Mouse (Mus musculus): ENCODE data around the gene 2200002D01Rik.
A peak's percentile ranks its signal among the peaks of the same experiment; 100 is the strongest.
"Not testable (repeated sequence)": the region's sequence is repeated elsewhere in the genome, so short reads cannot be mapped to it uniquely, and the experiment has no call there.

The 2200002D01Rik gene

GRCm38 (mm10) chr7:29236593-29236992 lies 11.7 kb downstream of the 2200002D01Rik start:
- DNase-seq = no peak

- DNase-seq = no peak
Observed at GRCm38 (mm10) chr7:29234661-29235060, 13.6 kb downstream of the 2200002D01Rik start.

- DNase-seq = no peak
Observed at GRCm38 (mm10) chr7:29233745-29234144, 14.5 kb downstream of the 2200002D01Rik start.

DNA sequence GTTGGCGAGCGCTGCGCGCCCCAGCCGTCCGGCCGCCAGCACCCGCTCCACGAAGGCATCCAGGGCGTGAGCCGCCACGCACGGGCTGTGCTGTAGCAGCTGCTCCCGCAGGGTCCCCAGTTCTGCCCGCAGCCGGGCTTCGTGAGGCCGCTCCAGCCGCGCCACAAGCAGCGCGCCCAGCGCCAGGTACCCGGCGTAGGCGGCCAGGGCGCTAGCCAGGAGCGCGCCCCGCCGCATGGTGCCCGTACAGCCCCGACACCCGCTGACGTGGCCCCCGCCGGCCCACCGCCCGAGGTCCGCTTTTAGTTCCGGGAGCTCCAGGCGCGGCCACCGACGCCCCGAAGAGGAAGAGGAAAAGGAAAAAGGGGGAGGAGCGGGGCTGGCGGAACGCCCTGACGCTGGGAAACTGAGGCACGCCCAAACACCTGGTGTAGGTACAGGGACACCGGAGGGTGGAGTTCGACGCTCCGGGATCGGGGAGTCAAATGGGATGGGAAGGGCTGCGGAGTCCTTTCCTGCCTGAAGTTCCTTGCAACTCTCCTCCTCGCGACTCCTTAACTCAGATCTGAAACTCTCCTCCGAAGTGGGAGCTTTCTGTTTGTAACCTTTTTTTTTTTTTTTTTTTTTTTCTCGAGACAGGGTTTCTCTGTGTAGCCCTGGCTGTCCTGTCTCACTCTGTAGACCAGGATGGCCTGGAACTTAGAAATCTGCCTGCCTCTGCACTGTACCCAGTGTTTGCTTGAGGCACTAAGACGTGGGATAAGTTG lies 15.8 kb downstream of the 2200002D01Rik start, which contains the start of gene Kcnk6:
Gene Kcnk6, minus strand, starts transcription at position 269 of the 767 bp plus-strand sequence.
- DNase-seq = peak; percentile 72

- DNase-seq = no peak
Observed at GRCm38 (mm10) chr7:29231517-29231916, 16.7 kb downstream of the 2200002D01Rik start.

GRCm38 (mm10) chr7:29230560-29230959 lies 17.7 kb downstream of the 2200002D01Rik start:
- no peak for DNase-seq

DNA sequence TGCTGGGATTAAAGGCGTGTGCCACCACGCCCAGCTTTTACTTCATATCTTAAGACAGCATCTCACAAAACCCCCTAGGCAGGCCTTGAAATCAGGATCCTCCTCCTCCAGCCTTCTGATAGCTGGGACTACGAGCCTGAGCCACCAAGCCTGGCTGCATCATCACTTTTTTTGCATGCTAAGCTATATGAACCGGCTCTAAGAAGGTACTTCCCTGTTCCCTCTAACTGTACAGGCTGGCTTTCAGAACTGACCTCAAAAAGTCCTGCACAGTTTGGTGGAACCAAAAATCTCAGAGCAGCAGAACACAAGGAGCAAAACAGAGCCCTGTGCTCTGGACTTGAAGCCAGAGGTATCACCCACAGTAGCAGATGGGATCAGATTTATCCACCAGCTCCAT lies 20.1 kb downstream of the 2200002D01Rik start:
- DNase-seq = no peak

- no peak for DNase-seq
Observed at GRCm38 (mm10) chr7:29225520-29225919, 22.7 kb downstream of the 2200002D01Rik start.

DNA sequence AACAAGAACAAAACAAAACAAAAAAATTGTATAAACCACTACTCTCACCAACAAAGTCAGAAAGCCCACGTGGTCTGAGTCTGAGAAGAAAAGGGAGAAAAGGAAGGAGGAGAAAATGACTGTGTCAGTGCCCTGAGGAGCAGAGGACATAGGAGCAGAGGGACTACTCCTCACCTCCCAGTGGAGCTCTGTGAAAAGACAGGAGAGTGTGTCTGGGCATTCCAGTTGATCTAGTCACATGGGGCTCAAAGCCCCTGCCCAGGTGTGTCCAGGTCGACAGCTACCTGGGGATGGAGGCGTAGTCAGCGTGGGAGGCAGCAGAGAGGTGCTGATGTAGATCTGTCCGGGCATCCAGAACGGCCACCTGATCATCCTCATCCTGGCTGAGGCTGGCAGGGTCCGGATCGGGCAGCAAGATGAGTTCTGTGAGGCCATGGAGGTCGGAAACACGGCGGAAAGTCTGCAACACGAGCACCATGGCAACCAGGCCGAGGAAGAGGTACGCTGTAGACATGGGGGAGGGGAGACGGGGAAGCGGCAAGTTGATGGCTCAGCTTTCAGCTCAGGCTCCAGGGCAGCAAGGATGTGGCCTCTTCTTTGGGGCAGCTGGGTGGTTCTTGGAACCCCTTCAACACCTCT lies 23.4 kb downstream of the 2200002D01Rik start:
- no peak for DNase-seq

DNA sequence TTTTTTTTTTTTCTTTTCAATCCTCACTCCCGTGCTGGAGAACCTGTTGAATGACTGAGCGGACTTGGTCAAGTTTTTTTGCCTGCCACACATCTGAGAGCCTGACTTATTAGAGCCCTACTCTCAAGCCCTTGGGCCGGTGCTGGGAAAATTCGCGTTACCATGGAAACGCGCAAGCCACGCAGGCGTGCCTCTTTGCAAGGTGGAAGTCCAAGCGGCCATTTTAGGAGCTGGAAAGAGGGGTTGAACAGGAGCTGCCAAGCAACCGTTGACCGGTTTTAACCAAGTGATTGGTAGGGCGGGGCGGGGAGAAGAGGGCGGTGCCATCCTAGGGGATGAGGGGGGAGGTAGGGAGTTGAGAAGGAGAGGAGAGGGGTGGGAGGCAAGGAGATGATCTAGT lies 33.4 kb downstream of the 2200002D01Rik start:
- DNase-seq = no peak

GRCm38 (mm10) chr7:29214236-29214635 lies 34.0 kb downstream of the 2200002D01Rik start:
- DNase-seq = no peak

DNA sequence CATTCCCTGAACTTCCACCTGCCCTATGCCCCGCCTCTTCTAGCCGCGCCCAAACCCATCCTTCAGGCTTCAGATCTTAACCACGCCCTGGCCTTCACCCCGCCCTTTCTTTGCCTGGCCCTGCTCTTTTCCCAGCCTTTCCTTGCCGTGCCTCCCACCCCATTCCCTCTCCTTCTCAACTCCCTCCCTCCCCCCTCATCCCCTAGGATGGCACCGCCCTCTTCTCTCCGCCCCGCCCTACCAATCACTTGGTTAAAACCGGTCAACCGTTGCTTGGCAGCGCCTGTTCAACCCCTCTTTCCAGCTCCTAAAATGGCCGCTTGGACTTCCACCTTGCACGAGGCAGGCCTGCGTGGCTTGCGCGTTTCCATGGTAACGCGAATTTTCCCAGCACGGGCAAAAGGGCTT lies 34.6 kb downstream of the 2200002D01Rik start, which contains the start of gene Catsperg1:
Gene Catsperg1, minus strand, starts transcription at position 361 of the 408 bp plus-strand sequence.
- DNase-seq = peak; percentile 30

GRCm38 (mm10) chr7:29212775-29213560 lies 35.3 kb downstream of the 2200002D01Rik start:
- DNase-seq = not testable (repeated sequence)

DNA sequence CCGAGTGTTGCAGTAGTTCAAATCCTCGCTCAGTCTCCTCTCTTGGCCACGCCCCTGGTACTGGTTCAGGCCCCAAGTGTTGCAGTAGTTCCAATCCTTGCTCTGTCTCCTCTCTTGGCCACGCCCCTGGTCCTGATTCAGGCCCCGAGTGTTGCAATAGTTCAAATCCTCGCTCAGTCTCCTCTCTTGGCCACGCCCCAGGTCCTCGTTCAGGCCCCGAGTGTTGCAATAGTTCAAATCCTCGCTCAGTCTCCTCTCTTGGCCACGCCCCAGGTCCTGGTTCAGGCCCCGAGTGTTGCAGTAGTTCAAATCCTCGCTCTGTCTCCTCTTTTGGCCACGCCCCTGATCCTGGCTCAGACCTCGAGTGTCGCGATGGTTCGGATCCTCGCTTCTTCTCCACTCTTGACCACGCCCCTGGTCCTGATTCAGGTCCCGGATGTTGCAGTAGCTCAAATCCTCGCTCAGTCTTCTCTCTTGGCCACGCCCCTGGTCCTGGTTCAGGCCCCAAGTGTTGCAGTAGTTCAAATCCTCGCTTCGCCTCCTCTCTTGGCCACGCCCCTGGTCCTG lies 36.0 kb downstream of the 2200002D01Rik start:
- DNase-seq = peak; percentile 29

- peak; percentile 89 for DNase-seq
Observed at GRCm38 (mm10) chr7:29211415-29212198, 36.7 kb downstream of the 2200002D01Rik start.

GRCm38 (mm10) chr7:29211013-29211412 lies 37.3 kb downstream of the 2200002D01Rik start:
- peak; percentile 67 for DNase-seq

GRCm38 (mm10) chr7:29202577-29202976 lies 45.7 kb downstream of the 2200002D01Rik start:
- no peak for DNase-seq

Data from kidney, postnatal 10 days (tissue).